Mouse (Mus musculus) heart, embryonic 14.5 days (tissue): ENCODE measurements around the gene Ccdc88c. TPM values are rescaled to one million over a fixed set of nuclear protein-coding genes. Genes with fewer than 3 reads are reported as not detected.
A peak's percentile ranks its signal among the peaks of the same experiment; 100 is the strongest.

ENCODE experiments used
- ATAC-seq: fragments of 200-750 bp; cut with Nextera tagmentation; 2 replicates; pipeline ENCODE4 v1.8.0; 2017; ENCODE audit warnings: low read depth, moderate TSS enrichment; ENCODE audit not compliant: insufficient number of reproducible peaks, insufficient read depth, low FRiP score
- H3K27ac ChIP-seq, 2 experiments: fragments of 200-500 bp in 1 of 2; fragments of 300-500 bp in 1 of 2; sonication (generic) in 1 of 2; replicated peaks in 1 of 2; 2 replicates each; pipeline ENCODE4 v1.5.1; 2012 to 2014; ENCODE audit warnings: low read depth in 2 of 2, low read length in 2 of 2, control low read depth in 1 of 2, mild to moderate bottlenecking in 1 of 2, mixed read lengths in 1 of 2; ENCODE audit not compliant: control insufficient read depth in 1 of 2, insufficient read depth in 1 of 2
- H3K27me3 ChIP-seq: fragments of 300-500 bp; sonication (generic); 2 replicates; pipeline ENCODE4 v1.6.1; 2014; ENCODE audit warnings: mild to moderate bottlenecking, low read length, control low read depth; ENCODE audit not compliant: control insufficient read depth, insufficient read depth
- H3K36me3 ChIP-seq: fragments of 300-500 bp; sonication (generic); 2 replicates; pipeline ENCODE4 v1.6.1; 2014; ENCODE audit warnings: mild to moderate bottlenecking, control low read depth, low read length, mixed read lengths; ENCODE audit not compliant: control insufficient read depth, insufficient read depth
- H3K4me1 ChIP-seq, 2 experiments: fragments of 200-500 bp in 1 of 2; fragments of 300-500 bp in 1 of 2; sonication (generic) in 1 of 2; 2 replicates each; pipeline ENCODE4 v1.6.1; 2012 to 2014; ENCODE audit warnings: low read length in 2 of 2, control low read depth in 1 of 2, mixed read lengths in 1 of 2; ENCODE audit not compliant: control insufficient read depth in 2 of 2, insufficient read depth in 2 of 2
- H3K4me2 ChIP-seq: fragments of 300-500 bp; sonication (generic); 2 replicates; pipeline ENCODE4 v1.6.1; 2014; ENCODE audit warnings: mild to moderate bottlenecking, low read length
- H3K4me3 ChIP-seq, 2 experiments: fragments of 200-500 bp in 1 of 2; fragments of 300-500 bp in 1 of 2; sonication (generic) in 1 of 2; 2 replicates each; pipeline ENCODE4 v1.5.1; 2012 to 2014; ENCODE audit warnings: low read length in 2 of 2, mild to moderate bottlenecking in 2 of 2, control low read depth in 1 of 2, low read depth in 1 of 2, moderate library complexity in 1 of 2; ENCODE audit not compliant: control insufficient read depth in 1 of 2, insufficient read depth in 1 of 2
- H3K9ac ChIP-seq: fragments of 300-500 bp; sonication (generic); 2 replicates; pipeline ENCODE4 v1.6.1; 2014; ENCODE audit warnings: mild to moderate bottlenecking, low read length
- H3K9me3 ChIP-seq: fragments of 300-500 bp; sonication (generic); 2 replicates; pipeline ENCODE4 v1.6.1; 2016; ENCODE audit warnings: low read length, control low read depth; ENCODE audit not compliant: control insufficient read depth
- WGBS: fragments of 180-500 bp; shearing (Covaris S2); extraction: QIAGEN DNeasy Blood & Tissue Kit; methylation state at CpG from one replicate; pipeline ENCODE4 v1.1.7; 2014; 5-methylcytosine and 5-hydroxymethylcytosine counted together
- polyA plus RNA-seq: library from polyadenylated mRNA; unstranded; fragments of >200 nt; fragmentation: Nextera tagmentation; extraction: Ambion mirVana; gene quantifications from 2 replicates; pipeline ENCODE4 v1.2.1, GENCODE M21; 2014

Ccdc88c gene
- polyA plus RNA-seq, 1 experiment from 2014 or later = 2.7 TPM

DNA sequence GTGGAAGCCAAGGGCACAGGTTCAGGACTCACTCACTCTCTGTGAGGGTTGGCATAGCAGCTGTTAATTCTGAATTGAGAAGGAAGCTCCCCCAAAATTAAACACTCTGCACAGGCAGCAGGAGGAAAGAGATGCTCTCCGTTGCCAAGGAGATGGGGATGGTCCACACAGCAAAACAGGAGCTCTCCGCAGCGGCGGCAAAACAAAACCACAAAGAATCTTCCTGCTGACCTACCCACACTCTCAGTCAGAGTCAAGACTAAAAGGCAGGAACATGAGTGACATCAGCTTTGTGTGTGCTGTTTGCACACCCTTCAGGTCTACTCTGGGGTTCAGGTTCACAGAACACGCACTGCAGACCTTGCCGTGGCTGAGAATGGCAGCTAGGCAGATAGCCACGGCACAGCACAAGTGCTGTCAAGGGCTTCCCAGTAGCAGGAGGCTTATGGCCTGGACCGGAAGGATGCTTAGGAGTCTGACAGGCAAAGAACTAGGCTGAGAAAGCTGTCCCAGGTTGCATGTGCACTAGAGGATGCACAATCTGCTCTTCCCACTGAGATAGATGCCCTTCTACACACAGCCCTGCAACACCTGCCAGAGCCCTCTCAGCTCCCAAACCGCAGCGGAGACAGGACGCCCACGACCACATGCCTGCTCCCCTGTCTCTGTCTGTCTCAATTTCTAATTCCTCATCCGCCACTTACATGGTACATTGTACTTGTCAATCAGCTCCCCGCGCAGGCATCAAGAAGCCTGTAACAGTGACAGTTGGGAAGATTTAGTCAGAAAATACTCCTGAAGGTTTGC lies 40.3 kb downstream of the Ccdc88c start:
- H3K4me2 ChIP-seq = no peak overlapping the region
- no peaks in the 10 kb centered on the region for H3K9me3 ChIP-seq
- ATAC-seq = no peak
- no peak overlapping the region for H3K9ac ChIP-seq
- no peak overlapping the region for H3K27ac ChIP-seq
- no peaks in the 10 kb centered on the region for H3K36me3 ChIP-seq
- 0 out of 2 replicates have a peak, but pooled peaks cover 4% of the 10 kb centered on the region for H3K27me3 ChIP-seq
- no peaks in the 10 kb centered on the region for H3K4me1 ChIP-seq
- H3K4me3 ChIP-seq = no peak overlapping the region
- 79% methylated on average over 15 of the region's 15 CpGs for WGBS

GRCm38 (mm10) chr12:100986423-100986822 lies 42.4 kb downstream of the Ccdc88c start:
- Histone ChIP-seq H3K27ac (no peak overlapping the region), H3K27me3 (0 out of 2 replicates have a peak, but pooled peaks cover 4% of the 10 kb centered on the region), H3K9ac (no peak overlapping the region), H3K4me1 (peaks cover 13 to 16% of the 10 kb centered on the region in 2 experiments), H3K4me2 (no peak overlapping the region), H3K9me3 (no peaks in the 10 kb centered on the region), H3K4me3 (no peak overlapping the region), H3K36me3 (no peaks in the 10 kb centered on the region)
- 62% methylated on average over 4 of the region's 4 CpGs for WGBS
- ATAC-seq = no peak

GRCm38 (mm10) chr12:100985793-100986157 lies 43.1 kb downstream of the Ccdc88c start:
- no peaks in the 10 kb centered on the region for H3K9me3 ChIP-seq
- 0 out of 2 replicates have a peak, but pooled peaks cover 4% of the 10 kb centered on the region for H3K27me3 ChIP-seq
- 91% methylated on average over 2 of the region's 2 CpGs for WGBS
- no peak overlapping the region for H3K9ac ChIP-seq
- peaks cover 16 to 17% of the 10 kb centered on the region in 2 experiments for H3K4me1 ChIP-seq
- no peaks in the 10 kb centered on the region for H3K36me3 ChIP-seq
- no peak for ATAC-seq
- no peak overlapping the region for H3K4me3 ChIP-seq
- H3K4me2 ChIP-seq = no peak overlapping the region
- no peak overlapping the region for H3K27ac ChIP-seq

DNA sequence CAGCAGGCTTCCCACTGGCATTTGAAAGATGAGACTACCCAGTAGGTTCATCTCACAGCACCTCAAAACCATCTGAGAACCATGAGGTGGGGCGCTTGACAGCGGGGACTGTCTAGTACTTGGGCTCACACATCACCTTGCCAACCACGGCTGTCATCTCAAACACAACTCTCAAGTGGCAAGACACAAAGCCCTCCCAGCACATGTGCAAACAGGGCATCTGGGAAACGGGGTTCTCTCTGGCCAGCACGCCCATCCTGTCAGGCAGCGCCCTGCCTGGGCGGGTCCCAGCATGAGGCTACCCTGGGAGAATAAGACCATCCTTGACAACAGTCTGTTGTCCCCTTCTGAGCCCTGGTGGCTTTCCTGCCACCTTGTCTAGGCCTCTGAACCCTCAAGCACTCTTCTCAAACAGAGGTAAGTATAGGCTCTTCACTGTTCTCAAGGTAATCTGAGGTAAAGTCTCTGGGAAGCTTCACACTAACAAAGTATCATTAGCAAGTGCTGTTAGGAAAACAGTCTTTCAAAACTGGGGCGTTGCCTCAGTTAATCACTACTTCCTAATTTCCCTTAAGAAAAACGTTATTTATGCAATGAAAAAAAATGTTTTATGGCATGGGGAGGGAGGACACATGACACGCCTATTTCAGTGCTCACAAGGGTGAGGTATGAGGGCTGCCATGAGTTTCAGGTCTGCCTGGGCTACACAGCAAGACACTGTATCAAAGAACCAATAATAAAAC lies 43.6 kb downstream of the Ccdc88c start:
- H3K36me3 ChIP-seq = no peaks in the 10 kb centered on the region

DNA sequence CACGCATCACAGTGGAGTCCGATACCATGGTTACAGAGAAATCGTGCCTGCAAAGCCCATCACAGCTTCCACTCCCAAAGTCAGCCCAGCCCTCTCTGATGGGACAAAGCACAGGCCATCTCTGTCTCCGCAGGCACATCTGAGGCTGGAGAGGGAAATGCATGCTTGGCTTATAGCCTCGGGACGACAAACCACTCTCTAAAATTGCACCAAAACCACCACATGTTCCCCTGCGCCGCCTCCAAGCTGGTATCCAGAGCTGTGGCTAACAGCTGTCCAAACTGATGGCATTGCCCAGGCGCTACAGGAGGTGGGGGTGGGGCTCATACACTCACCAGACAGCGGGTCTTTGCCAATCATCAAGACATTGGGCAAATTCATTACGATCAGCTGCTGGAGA lies 45.3 kb downstream of the Ccdc88c start:
- Histone ChIP-seq H3K4me3 (no peak overlapping the region), H3K9ac (no peak overlapping the region), H3K36me3 (no peaks in the 10 kb centered on the region), H3K27ac (no peak overlapping the region), H3K9me3 (no peaks in the 10 kb centered on the region), H3K4me2 (no peak overlapping the region), H3K27me3 (0 out of 2 replicates have a peak, but pooled peaks cover 3% of the 10 kb centered on the region), H3K4me1 (peaks cover 16 to 17% of the 10 kb centered on the region in 2 experiments)
- WGBS = 87% methylated on average over 11 of the region's 11 CpGs
- no peak for ATAC-seq

More for the DNA sequence above, 43.6 kb downstream of the Ccdc88c start:
- ATAC-seq = no peak
- peaks cover 16 to 17% of the 10 kb centered on the region in 2 experiments for H3K4me1 ChIP-seq
- no peak overlapping the region for H3K27ac ChIP-seq
- H3K9me3 ChIP-seq = no peaks in the 10 kb centered on the region
- H3K9ac ChIP-seq = no peak overlapping the region
- 0 out of 2 replicates have a peak, but pooled peaks cover 4% of the 10 kb centered on the region for H3K27me3 ChIP-seq
- no peak overlapping the region for H3K4me2 ChIP-seq
- no peak overlapping the region for H3K4me3 ChIP-seq
- WGBS = 78% methylated on average over 10 of the region's 10 CpGs

DNA sequence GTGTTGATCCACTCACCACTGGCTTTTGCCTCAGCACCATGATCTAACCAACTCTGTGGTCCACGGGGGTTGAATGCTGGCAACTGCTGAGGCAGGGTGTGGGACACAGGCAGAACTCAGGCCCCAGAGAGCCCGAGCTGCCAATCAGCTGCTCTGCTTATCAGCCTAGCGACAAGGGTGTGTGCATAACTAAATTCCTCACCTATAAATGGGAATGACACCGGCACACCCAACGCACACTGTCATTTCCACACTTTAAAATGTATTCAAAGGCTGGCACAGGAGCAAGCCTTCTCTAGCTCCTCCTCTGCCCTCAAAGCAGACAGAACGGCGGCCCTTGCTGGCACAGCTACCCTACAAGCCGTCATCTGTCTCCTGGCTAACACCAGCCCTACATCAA lies 46.6 kb downstream of the Ccdc88c start:
- WGBS = 24% methylated on average over 8 of the region's 8 CpGs
- ATAC-seq = peak; percentile 73
- H3K4me3 ChIP-seq = no peak overlapping the region
- H3K9ac ChIP-seq = peak overlapping the region; percentile 25; the same call in 1 of the 2 replicates
- no peaks in the 10 kb centered on the region for H3K36me3 ChIP-seq
- peak overlapping the region; percentile 41 for H3K4me2 ChIP-seq
- H3K4me1 ChIP-seq = peaks cover 17 to 18% of the 10 kb centered on the region in 2 experiments
- peak overlapping the region; percentile 43 to 53; a peak in 3 of 4 replicates for H3K27ac ChIP-seq
- no peaks in the 10 kb centered on the region for H3K27me3 ChIP-seq
- no peaks in the 10 kb centered on the region for H3K9me3 ChIP-seq

GRCm38 (mm10) chr12:100980551-100981008 lies 48.3 kb downstream of the Ccdc88c start:
- Histone ChIP-seq H3K9ac (no peak overlapping the region), H3K4me1 (peaks cover 17 to 18% of the 10 kb centered on the region in 2 experiments), H3K9me3 (no peaks in the 10 kb centered on the region), H3K27me3 (no peaks in the 10 kb centered on the region), H3K27ac (no peak overlapping the region), H3K36me3 (no peaks in the 10 kb centered on the region), H3K4me2 (no peak overlapping the region), H3K4me3 (no peak overlapping the region)
- ATAC-seq = no peak
- WGBS = 86% methylated on average over 9 of the region's 9 CpGs
